ENCODE assay signal across 10 mouse cellular contexts in the genomic region with DNA sequence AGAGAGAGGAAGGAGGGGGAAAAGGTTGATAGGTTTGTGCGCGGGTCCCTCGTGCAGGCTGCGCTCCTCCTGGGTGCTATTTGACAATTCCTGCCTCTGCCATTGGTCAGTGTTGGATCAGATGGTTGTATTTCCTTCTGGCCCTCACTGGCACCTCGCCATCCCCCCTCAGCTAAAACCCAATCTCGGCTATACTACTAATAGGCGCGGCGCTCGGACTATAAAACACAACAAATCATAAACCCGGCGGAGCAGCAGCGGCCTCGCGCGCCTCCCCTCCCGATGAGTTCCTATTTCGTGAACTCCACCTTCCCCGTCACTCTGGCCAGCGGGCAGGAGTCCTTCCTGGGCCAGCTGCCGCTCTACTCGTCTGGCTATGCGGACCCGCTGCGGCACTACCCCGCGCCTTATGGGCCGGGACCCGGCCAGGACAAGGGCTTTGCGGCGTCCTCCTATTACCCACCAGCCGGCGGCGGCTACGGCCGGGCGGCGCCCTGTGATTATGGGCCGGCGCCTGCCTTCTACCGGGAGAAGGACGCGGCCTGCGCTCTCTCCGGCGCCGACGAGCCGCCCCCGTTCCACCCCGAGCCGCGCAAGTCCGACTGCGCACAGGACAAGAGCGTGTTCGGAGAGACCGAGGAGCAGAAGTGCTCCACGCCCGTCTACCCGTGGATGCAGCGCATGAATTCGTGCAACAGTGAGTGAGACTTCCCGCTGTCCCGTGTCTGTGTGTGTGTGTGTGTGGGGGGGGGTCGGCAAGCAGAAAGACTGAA. TPM values are rescaled to one million over a fixed set of nuclear protein-coding genes. Genes with fewer than 3 reads are reported as not detected.
DNase-seq lines count a peak whose midpoint lies in the region; ATAC-seq and TF ChIP-seq lines count a peak whose summit lies in the region.
"Had no signal": no experiment of that assay in that cellular context is flagged by ENCODE, and none has a peak within 500 bp of the region (broad histone marks: within the 10 kb centered on the region; RNA-seq: fewer than 3 reads in every experiment).

No protein-coding gene starts in this region.

- under 1% methylated on average over 66 of the region's 66 CpGs for WGBS in heart, embryonic 11.5 days (ENCODE audit: insufficient replicate concordance)
- 1% methylated on average over 32 of the region's 66 CpGs for WGBS in embryonic facial prominence, embryonic 14.5 days
- under 1% methylated on average over 59 of the region's 66 CpGs for WGBS in kidney, postnatal 0 days

- no peak for DNase-seq in heart, postnatal 25 days (ENCODE audit: low spot score)
- no peak for DNase-seq in embryonic facial prominence, embryonic 14.5 days (ENCODE audit: low spot score)
- DNase-seq in kidney, postnatal 0 days (ENCODE audit: low spot score), result peak; percentile 92
- peak; percentile 55 for DNase-seq in lung, postnatal 36 days
- no peak for DNase-seq in layer of hippocampus, adult 11-12 months (ENCODE audit: low spot score)
- DNase-seq in cerebellum, adult 9-11 months, result no peak
- DNase-seq in right cerebral cortex, postnatal 4 days, result no peak
- DNase-seq: cerebellum, postnatal 25 days; thymus, postnatal 4 days had no signal

- peak overlapping the region; percentile 32 for H3K4me3 ChIP-seq in heart, embryonic 11.5 days (ENCODE audit: low read depth, low read length)
- H3K4me3 ChIP-seq in embryonic facial prominence, embryonic 14.5 days (ENCODE audit: low read depth, low read length), result peak overlapping the region; percentile 14; the same call in 1 of the 2 replicates
- peak overlapping the region; percentile 83 for H3K4me3 ChIP-seq in kidney, postnatal 0 days (replicated peaks; ENCODE audit: low read depth, low read length)

- H3K4me1 ChIP-seq in heart, embryonic 11.5 days (ENCODE audit: control insufficient read depth, insufficient read depth, low read length), result peaks cover 12% of the 10 kb centered on the region
- no peaks in the 10 kb centered on the region for H3K4me1 ChIP-seq in embryonic facial prominence, embryonic 14.5 days (ENCODE audit: control insufficient read depth, insufficient read depth, low read length)
- peaks cover 24% of the 10 kb centered on the region for H3K4me1 ChIP-seq in kidney, postnatal 0 days (replicated peaks; ENCODE audit: insufficient read depth, low read length)

- H3K4me2 ChIP-seq in heart, embryonic 11.5 days, result peak overlapping the region; percentile 54
- peak overlapping the region; percentile 37 for H3K4me2 ChIP-seq in embryonic facial prominence, embryonic 14.5 days (ENCODE audit: low read depth, low read length)
- peak overlapping the region; percentile 96 for H3K4me2 ChIP-seq in kidney, postnatal 0 days (ENCODE audit: low read length)

- no peaks in the 10 kb centered on the region for H3K9me3 ChIP-seq in heart, embryonic 11.5 days (replicated peaks; ENCODE audit: control insufficient read depth, low read length)
- H3K9me3 ChIP-seq in embryonic facial prominence, embryonic 14.5 days (ENCODE audit: control insufficient read depth, low read length), result no peaks in the 10 kb centered on the region
- H3K9me3 ChIP-seq in kidney, postnatal 0 days (replicated peaks; ENCODE audit: low read length), result no peaks in the 10 kb centered on the region

- intact Hi-C loops in heart, postnatal 25 days (cut with DNase I), result no loop called here

- no peaks in the 10 kb centered on the region for H3K36me3 ChIP-seq in heart, embryonic 11.5 days (ENCODE audit: control insufficient read depth, insufficient read depth, low read length)
- no peaks in the 10 kb centered on the region for H3K36me3 ChIP-seq in embryonic facial prominence, embryonic 14.5 days (ENCODE audit: control insufficient read depth, insufficient read depth, low read length)
- H3K36me3 ChIP-seq in kidney, postnatal 0 days (ENCODE audit: insufficient read depth, low read length), result 0 out of 2 replicates have a peak, but pooled peaks cover 5% of the 10 kb centered on the region

- no peak for ATAC-seq in heart, embryonic 11.5 days (replicated peaks; ENCODE audit: insufficient number of reproducible peaks, low FRiP score, low TSS enrichment)
- no peak for ATAC-seq in embryonic facial prominence, embryonic 14.5 days (ENCODE audit: low read depth)
- peak; percentile 37; the same call in 1 of the 2 replicates for ATAC-seq in kidney, postnatal 0 days (replicated peaks; ENCODE audit: low FRiP score, low read depth)

- H3K9ac ChIP-seq in heart, embryonic 11.5 days (ENCODE audit: low read depth, low read length), result 0 out of 2 replicates have a peak overlapping the region, but pooled peaks have one; percentile 5
- peak overlapping the region; percentile 15; the same call in 1 of the 2 replicates for H3K9ac ChIP-seq in embryonic facial prominence, embryonic 14.5 days (ENCODE audit: low read depth, low read length)
- H3K9ac ChIP-seq in kidney, postnatal 0 days (ENCODE audit: low read depth, low read length), result peak overlapping the region; percentile 98

- H3K27me3 ChIP-seq in heart, embryonic 11.5 days (ENCODE audit: control insufficient read depth, insufficient read depth, low read length), result peaks cover 100% of the 10 kb centered on the region
- peaks cover 100% of the 10 kb centered on the region for H3K27me3 ChIP-seq in embryonic facial prominence, embryonic 14.5 days (replicated peaks; ENCODE audit: control insufficient read depth, insufficient read depth, low read length)
- no peaks in the 10 kb centered on the region for H3K27me3 ChIP-seq in kidney, postnatal 0 days (ENCODE audit: insufficient read depth, low read length)

- TF ChIP-seq CTCF in kidney, postnatal 0 days (IDR thresholded peaks at IDR 0.05; ENCODE audit: low read depth), result no peak

- H3K27ac ChIP-seq in heart, embryonic 11.5 days (ENCODE audit: low read depth, low read length), result no peak overlapping the region
- no peak overlapping the region for H3K27ac ChIP-seq in embryonic facial prominence, embryonic 14.5 days (replicated peaks; ENCODE audit: low read depth, low read length)
- peak overlapping the region; percentile 92 for H3K27ac ChIP-seq in kidney, postnatal 0 days

RNA-seq across cellular contexts. Expression of a gene that starts 4.1 kb away (rescaled TPM):
- 0.65 and 2.4 TPM in 2 replicates for polyA plus RNA-seq in heart, embryonic 11.5 days (2014; fragmentation: Nextera tagmentation; extraction: Ambion mirVana)
- under 1 TPM; 0.10 to 0.14 TPM for total RNA-seq in heart, postnatal 25 days (2021)
- 1.8 and 2.4 TPM in 2 replicates for polyA plus RNA-seq in embryonic facial prominence, embryonic 14.5 days (2014; fragmentation: Nextera tagmentation; extraction: Ambion mirVana)
- polyA plus RNA-seq in kidney, postnatal 0 days (2015; fragmentation: Nextera tagmentation; extraction: Ambion mirVana), result 10.2 and 12.9 TPM in 2 replicates

RNA-seq across cellular contexts. Expression of a gene that starts 6.8 kb away (rescaled TPM):
- polyA plus RNA-seq in heart, embryonic 11.5 days (2014; fragmentation: Nextera tagmentation; extraction: Ambion mirVana), result 0.32 and 0.90 TPM in 2 replicates
- not detected for total RNA-seq in heart, postnatal 25 days (2021)
- polyA plus RNA-seq in embryonic facial prominence, embryonic 14.5 days (2014; fragmentation: Nextera tagmentation; extraction: Ambion mirVana), result 0.22 and 0.97 TPM in 2 replicates
- 45.0 and 47.8 TPM in 2 replicates for polyA plus RNA-seq in kidney, postnatal 0 days (2015; fragmentation: Nextera tagmentation; extraction: Ambion mirVana)

RNA-seq across cellular contexts. Expression of a gene that starts 12.7 kb away (rescaled TPM):
- 0.28 and 0.31 TPM in 2 replicates for polyA plus RNA-seq in heart, embryonic 11.5 days (2014; fragmentation: Nextera tagmentation; extraction: Ambion mirVana)
- not detected for total RNA-seq in heart, postnatal 25 days (2021)
- polyA plus RNA-seq in embryonic facial prominence, embryonic 14.5 days (2014; fragmentation: Nextera tagmentation; extraction: Ambion mirVana), result 0.39 and 0.42 TPM in 2 replicates
- polyA plus RNA-seq in kidney, postnatal 0 days (2015; fragmentation: Nextera tagmentation; extraction: Ambion mirVana), result 56.1 and 58.9 TPM in 2 replicates

RNA-seq across cellular contexts. Expression of a gene that starts 17.4 kb away (rescaled TPM):
- polyA plus RNA-seq in heart, embryonic 11.5 days (2014; fragmentation: Nextera tagmentation; extraction: Ambion mirVana), result 0.06 TPM in 1 of 2 replicates, not detected in the other
- total RNA-seq in heart, postnatal 25 days (2021), result not detected
- not detected in 2 replicates for polyA plus RNA-seq in embryonic facial prominence, embryonic 14.5 days (2014; fragmentation: Nextera tagmentation; extraction: Ambion mirVana)
- 8.7 and 12.2 TPM in 2 replicates for polyA plus RNA-seq in kidney, postnatal 0 days (2015; fragmentation: Nextera tagmentation; extraction: Ambion mirVana)

RNA-seq across cellular contexts. Expression of a gene that starts 19.0 kb away (rescaled TPM):
- 0.21 and 0.77 TPM in 2 replicates for polyA plus RNA-seq in heart, embryonic 11.5 days (2014; fragmentation: Nextera tagmentation; extraction: Ambion mirVana)
- total RNA-seq in heart, postnatal 25 days (2021), result under 1 TPM; 0.57 to 0.59 TPM
- 0.62 and 0.70 TPM in 2 replicates for polyA plus RNA-seq in embryonic facial prominence, embryonic 14.5 days (2014; fragmentation: Nextera tagmentation; extraction: Ambion mirVana)
- 3.6 and 3.8 TPM in 2 replicates for polyA plus RNA-seq in kidney, postnatal 0 days (2015; fragmentation: Nextera tagmentation; extraction: Ambion mirVana)

Comparison
In these comparisons a context has a peak if more than half of its experiments do, and no peak if none do; other contexts are left out.
1. H3K4me2 ChIP-seq: peak in every context shown above with its lines; median percentile 96 in kidney, postnatal 0 days; 54 in heart, embryonic 11.5 days; 37 in embryonic facial prominence, embryonic 14.5 days.
2. H3K4me3 ChIP-seq: peak in every context shown above with its lines; median percentile 83 in kidney, postnatal 0 days; 32 in heart, embryonic 11.5 days; 14 in embryonic facial prominence, embryonic 14.5 days.
3. H3K9ac ChIP-seq: peak in every context shown above with its lines; median percentile 98 in kidney, postnatal 0 days; 15 in embryonic facial prominence, embryonic 14.5 days; 5 in heart, embryonic 11.5 days.
4. DNase-seq: peak in kidney, postnatal 0 days (single experiment) and lung, postnatal 36 days (single experiment); none in heart, postnatal 25 days (single experiment), embryonic facial prominence, embryonic 14.5 days (single experiment), layer of hippocampus, adult 11-12 months (single experiment), cerebellum, adult 9-11 months (single experiment) and right cerebral cortex, postnatal 4 days (single experiment).
5. RNA of a gene that starts 6.8 kb away (polyA plus RNA-seq): 45.0 to 47.8 TPM in kidney, postnatal 0 days; 0.32 to 0.90 TPM in heart, embryonic 11.5 days and 0.22 to 0.97 TPM in embryonic facial prominence, embryonic 14.5 days; every median in the first group is over 10 times any median in the second.
6. RNA of a gene that starts 12.7 kb away (polyA plus RNA-seq): 56.1 to 58.9 TPM in kidney, postnatal 0 days; 0.39 to 0.42 TPM in embryonic facial prominence, embryonic 14.5 days and 0.28 to 0.31 TPM in heart, embryonic 11.5 days; every median in the first group is over 10 times any median in the second.